Mouse (Mus musculus) heart, embryonic 11.5 days (tissue): ENCODE measurements around the gene Fndc3a. TPM values are rescaled to one million over a fixed set of nuclear protein-coding genes. Genes with fewer than 3 reads are reported as not detected.
A peak's percentile ranks its signal among the peaks of the same experiment; 100 is the strongest.

Experiments
- ATAC-seq: fragments of 200-750 bp; cut with Nextera tagmentation; replicated peaks from 2 replicates; pipeline ENCODE4 v1.8.0; 2017; ENCODE audit warnings: moderate library complexity; ENCODE audit not compliant: insufficient number of reproducible peaks, low FRiP score, low TSS enrichment
- H3K27ac ChIP-seq: fragments of 300-500 bp; sonication (generic); 2 replicates; pipeline ENCODE4 v1.5.1; 2014; ENCODE audit warnings: mild to moderate bottlenecking, low read depth, low read length
- H3K27me3 ChIP-seq: fragments of 300-500 bp; sonication (generic); 2 replicates; pipeline ENCODE4 v1.6.1; 2014; ENCODE audit warnings: mild to moderate bottlenecking, low read length, mixed read lengths; ENCODE audit not compliant: control insufficient read depth, insufficient read depth
- H3K36me3 ChIP-seq: fragments of 300-500 bp; sonication (generic); 2 replicates; pipeline ENCODE4 v1.6.1; 2014; ENCODE audit warnings: mild to moderate bottlenecking, low read length, moderate library complexity, mixed read lengths; ENCODE audit not compliant: control insufficient read depth, insufficient read depth
- H3K4me1 ChIP-seq: fragments of 300-500 bp; sonication (generic); 2 replicates; pipeline ENCODE4 v1.6.1; 2014; ENCODE audit warnings: low read length; ENCODE audit not compliant: control insufficient read depth, insufficient read depth
- H3K4me2 ChIP-seq: fragments of 300-500 bp; sonication (generic); 2 replicates; pipeline ENCODE4 v1.6.1; 2014; ENCODE audit warnings: mild to moderate bottlenecking, moderate library complexity
- H3K4me3 ChIP-seq: fragments of 300-500 bp; sonication (generic); 2 replicates; pipeline ENCODE4 v1.5.1; 2014; ENCODE audit warnings: low read depth, low read length
- H3K9ac ChIP-seq: fragments of 300-500 bp; sonication (generic); 2 replicates; pipeline ENCODE4 v1.6.1; 2014; ENCODE audit warnings: mild to moderate bottlenecking, low read depth, low read length, moderate library complexity
- H3K9me3 ChIP-seq: fragments of 300-500 bp; sonication (generic); replicated peaks from 2 replicates; pipeline ENCODE4 v1.6.1; 2016; ENCODE audit warnings: low read length; ENCODE audit not compliant: control insufficient read depth
- WGBS: fragments of 180-500 bp; shearing (Covaris S2); extraction: QIAGEN DNeasy Blood & Tissue Kit; methylation state at CpG from one replicate; pipeline ENCODE4 v1.1.7; 2014; ENCODE audit not compliant: insufficient replicate concordance; 5-methylcytosine and 5-hydroxymethylcytosine counted together
- polyA plus RNA-seq: library from polyadenylated mRNA; unstranded; fragments of >200 nt; fragmentation: Nextera tagmentation; extraction: Ambion mirVana; gene quantifications from 2 replicates; pipeline ENCODE4 v1.2.1, GENCODE M21; 2014

Fndc3a gene
- polyA plus RNA-seq, 1 experiment from 2014 or later, result 23.2 TPM

GRCm38 (mm10) chr14:72506723-72507420 lies 202.9 kb downstream of the Fndc3a start:
- Histone ChIP-seq H3K27me3 (no peaks in the 10 kb centered on the region), H3K27ac (no peak overlapping the region), H3K9ac (peak overlapping the region; percentile 72), H3K36me3 (no peaks in the 10 kb centered on the region), H3K4me3 (peak overlapping the region; percentile 36), H3K9me3 (no peaks in the 10 kb centered on the region), H3K4me2 (peak overlapping the region; percentile 70), H3K4me1 (peaks cover 2% of the 10 kb centered on the region; the same call in 1 of the 2 replicates)
- no peak for ATAC-seq
- WGBS, result 6% methylated on average over 11 of the region's 11 CpGs

- Histone ChIP-seq H3K36me3 (no peaks in the 10 kb centered on the region), H3K4me3 (peak overlapping the region; percentile 36), H3K9ac (peak overlapping the region; percentile 72), H3K27ac (no peak overlapping the region), H3K27me3 (no peaks in the 10 kb centered on the region), H3K4me1 (peaks cover 2% of the 10 kb centered on the region; the same call in 1 of the 2 replicates), H3K9me3 (no peaks in the 10 kb centered on the region), H3K4me2 (peak overlapping the region; percentile 70)
- peak; percentile 52; the same call in 1 of the 2 replicates for ATAC-seq
- WGBS, result 6% methylated on average over 12 of the region's 12 CpGs
Measured at GRCm38 (mm10) chr14:72506018-72506722, 203.6 kb downstream of the Fndc3a start.

- H3K36me3 ChIP-seq, result no peaks in the 10 kb centered on the region
- H3K4me1 ChIP-seq, result peaks cover 2% of the 10 kb centered on the region; the same call in 1 of the 2 replicates
- H3K9ac ChIP-seq, result no peak overlapping the region
- no peaks in the 10 kb centered on the region for H3K27me3 ChIP-seq
- no peak overlapping the region for H3K27ac ChIP-seq
- ATAC-seq, result no peak
- H3K4me3 ChIP-seq, result no peak overlapping the region
- 77% methylated on average over 1 of the region's 1 CpGs for WGBS
- H3K4me2 ChIP-seq, result no peak overlapping the region
- H3K9me3 ChIP-seq, result no peaks in the 10 kb centered on the region
Measured at GRCm38 (mm10) chr14:72504985-72505384, 204.8 kb downstream of the Fndc3a start.

- no peaks in the 10 kb centered on the region for H3K36me3 ChIP-seq
- ATAC-seq, result no peak
- WGBS, result 52% methylated on average over 6 of the region's 6 CpGs
Measured at GRCm38 (mm10) chr14:72503241-72503640, 206.6 kb downstream of the Fndc3a start.

GRCm38 (mm10) chr14:72493775-72494174 lies 216.0 kb downstream of the Fndc3a start:
- no peak for ATAC-seq
- WGBS, result 63% methylated on average over 1 of the region's 1 CpGs
- Histone ChIP-seq H3K36me3 (no peaks in the 10 kb centered on the region), H3K4me1 (no peaks in the 10 kb centered on the region), H3K9ac (no peak overlapping the region), H3K27me3 (no peaks in the 10 kb centered on the region), H3K27ac (no peak overlapping the region), H3K9me3 (no peaks in the 10 kb centered on the region), H3K4me2 (no peak overlapping the region), H3K4me3 (no peak overlapping the region)

More at GRCm38 (mm10) chr14:72503241-72503640, 206.6 kb downstream of the Fndc3a start:
- Histone ChIP-seq H3K4me1 (peaks cover 2% of the 10 kb centered on the region; the same call in 1 of the 2 replicates), H3K27me3 (no peaks in the 10 kb centered on the region), H3K27ac (no peak overlapping the region), H3K4me2 (no peak overlapping the region), H3K4me3 (no peak overlapping the region), H3K9me3 (no peaks in the 10 kb centered on the region), H3K9ac (no peak overlapping the region)

- no peak within 1 kb of the TSS for H3K4me2 ChIP-seq
- H3K27ac ChIP-seq, result no peak within 1 kb of the TSS
- no peaks in the 10 kb centered on the region for H3K9me3 ChIP-seq
- no peaks in the 10 kb centered on the region for H3K4me1 ChIP-seq
- H3K36me3 ChIP-seq, result no peaks in the 10 kb centered on the region
- H3K9ac ChIP-seq, result no peak within 1 kb of the TSS
- no peak within 1 kb of the TSS for H3K4me3 ChIP-seq
- WGBS, result 73% methylated on average over 5 of the region's 5 CpGs
- no peaks in the 10 kb centered on the region for H3K27me3 ChIP-seq
- ATAC-seq, result no peak
Measured at GRCm38 (mm10) chr14:72491738-72492137, 218.1 kb downstream of the Fndc3a start, which contains the start of gene Gm9195. Gm9195 (minus strand) TSS chr14:72491838.

GRCm38 (mm10) chr14:72490367-72490766 lies 219.4 kb downstream of the Fndc3a start:
- H3K4me2 ChIP-seq, result no peak overlapping the region
- no peak overlapping the region for H3K4me3 ChIP-seq
- H3K27me3 ChIP-seq, result no peaks in the 10 kb centered on the region
- no peaks in the 10 kb centered on the region for H3K36me3 ChIP-seq
- no peaks in the 10 kb centered on the region for H3K9me3 ChIP-seq
- H3K27ac ChIP-seq, result no peak overlapping the region
- H3K4me1 ChIP-seq, result no peaks in the 10 kb centered on the region
- no peak for ATAC-seq
- H3K9ac ChIP-seq, result no peak overlapping the region
- 88% methylated on average over 3 of the region's 3 CpGs for WGBS
